Mouse (Mus musculus) kidney, postnatal 0 days (tissue): ENCODE results near the gene Gkn3. TPM values are rescaled to one million over a fixed set of nuclear protein-coding genes. Genes with fewer than 3 reads are reported as not detected.

Experiments
- ATAC-seq: fragments of 200-750 bp; cut with Nextera tagmentation; replicated peaks from 2 replicates; pipeline ENCODE4 v1.8.0; 2017; ENCODE audit warnings: low read depth, moderate number of reproducible peaks, moderate TSS enrichment, moderate library complexity; ENCODE audit not compliant: low FRiP score
- DNase-seq: peaks from one replicate; pipeline ENCODE4 v3.0.0-alpha.2; 2016; ENCODE audit warnings: low spot score
- H3K27ac ChIP-seq: fragments of 300-500 bp; sonication (generic); 2 replicates; pipeline ENCODE4 v1.5.1; 2014; ENCODE audit warnings: mild to moderate bottlenecking
- H3K27me3 ChIP-seq: fragments of 300-500 bp; sonication (generic); 2 replicates; pipeline ENCODE4 v1.6.1; 2014; ENCODE audit warnings: low read length, mixed read lengths; ENCODE audit not compliant: insufficient read depth
- H3K36me3 ChIP-seq: fragments of 300-500 bp; sonication (generic); 2 replicates; pipeline ENCODE4 v1.6.1; 2014; ENCODE audit warnings: low read length, mixed read lengths; ENCODE audit not compliant: insufficient read depth
- H3K4me1 ChIP-seq: fragments of 300-500 bp; sonication (generic); replicated peaks from 2 replicates; pipeline ENCODE4 v1.6.1; 2014; ENCODE audit warnings: antibody characterized with exemption, low read length, mixed read lengths; ENCODE audit not compliant: insufficient read depth
- H3K4me2 ChIP-seq: fragments of 300-500 bp; sonication (generic); 2 replicates; pipeline ENCODE4 v1.6.1; 2014; ENCODE audit warnings: mild to moderate bottlenecking, low read length, moderate library complexity, mixed read lengths
- H3K4me3 ChIP-seq: fragments of 300-500 bp; sonication (generic); replicated peaks from 2 replicates; pipeline ENCODE4 v1.5.1; 2014; ENCODE audit warnings: low read depth, low read length
- H3K9ac ChIP-seq: fragments of 300-500 bp; sonication (generic); 2 replicates; pipeline ENCODE4 v1.6.1; 2014; ENCODE audit warnings: low read depth, low read length
- H3K9me3 ChIP-seq: fragments of 300-500 bp; sonication (generic); replicated peaks from 2 replicates; pipeline ENCODE4 v1.6.1; 2016; ENCODE audit warnings: low read length, inconsistent platforms, mixed read lengths
- CTCF ChIP-seq: IDR thresholded peaks from 2 replicates; pipeline ENCODE4 v1.5.1; 2016; ENCODE audit warnings: antibody characterized with exemption, low read depth, mild to moderate bottlenecking, moderate library complexity
- WGBS: fragments of 180-500 bp; shearing (Covaris S2); extraction: QIAGEN DNeasy Blood & Tissue Kit; methylation state at CpG from one replicate; pipeline ENCODE4 v1.1.7; 2014; 5-methylcytosine and 5-hydroxymethylcytosine counted together
- polyA plus RNA-seq: library from polyadenylated mRNA; unstranded; fragments of >200 nt; fragmentation: Nextera tagmentation; extraction: Ambion mirVana; gene quantifications from 2 replicates; pipeline ENCODE4 v1.2.1, GENCODE M21; 2015

The Gkn3 gene
- polyA plus RNA-seq, 1 experiment from 2014 or later = 1.0 TPM

- TF ChIP-seq CTCF = no peak
- ATAC-seq = peak; percentile 66
- no peak overlapping the region for H3K9ac ChIP-seq
- no peak overlapping the region for H3K4me2 ChIP-seq
- H3K27me3 ChIP-seq = 0 out of 2 replicates have a peak, but pooled peaks cover 3% of the 10 kb centered on the region
- H3K4me1 ChIP-seq = 0 out of 2 replicates have a peak, but pooled peaks cover 2% of the 10 kb centered on the region
- no peaks in the 10 kb centered on the region for H3K9me3 ChIP-seq
- no peak overlapping the region for H3K4me3 ChIP-seq
- DNase-seq = peak; percentile 18
- WGBS = 71% methylated on average over 9 of the region's 9 CpGs
- H3K36me3 ChIP-seq = no peaks in the 10 kb centered on the region
- no peak overlapping the region for H3K27ac ChIP-seq
These were observed 6.0 kb upstream of the Gkn3 start for GRCm38 (mm10) chr6:87394783-87395182.

- Histone ChIP-seq H3K27me3 (0 out of 2 replicates have a peak, but pooled peaks cover 3% of the 10 kb centered on the region), H3K4me2 (no peak overlapping the region), H3K27ac (no peak overlapping the region), H3K9me3 (no peaks in the 10 kb centered on the region), H3K4me3 (no peak overlapping the region), H3K36me3 (no peaks in the 10 kb centered on the region), H3K9ac (no peak overlapping the region), H3K4me1 (0 out of 2 replicates have a peak, but pooled peaks cover 2% of the 10 kb centered on the region)
- no peak for DNase-seq
- ATAC-seq = peak; percentile 72; the same call in 1 of the 2 replicates
- TF ChIP-seq CTCF = no peak
- WGBS = 48% methylated on average over 8 of the region's 8 CpGs
These were observed 4.9 kb upstream of the Gkn3 start for GRCm38 (mm10) chr6:87393466-87394205.

GRCm38 (mm10) chr6:87389455-87389989, 787 bp upstream of the Gkn3 start:
- Histone ChIP-seq H3K4me1 (0 out of 2 replicates have a peak, but pooled peaks cover 2% of the 10 kb centered on the region), H3K9me3 (no peaks in the 10 kb centered on the region), H3K27ac (no peak overlapping the region), H3K27me3 (no peaks in the 10 kb centered on the region), H3K9ac (no peak overlapping the region), H3K36me3 (no peaks in the 10 kb centered on the region), H3K4me3 (no peak overlapping the region), H3K4me2 (no peak overlapping the region)
- no peak for TF ChIP-seq CTCF
- DNase-seq (peak; percentile 18), ATAC-seq (no peak)
- WGBS = 22% methylated on average over 5 of the region's 5 CpGs

GRCm38 (mm10) chr6:87386681-87387080, 2.1 kb downstream of the Gkn3 start:
- Histone ChIP-seq H3K9ac (no peak overlapping the region), H3K4me1 (no peaks in the 10 kb centered on the region), H3K27me3 (no peaks in the 10 kb centered on the region), H3K4me3 (no peak overlapping the region), H3K9me3 (no peaks in the 10 kb centered on the region), H3K36me3 (no peaks in the 10 kb centered on the region), H3K4me2 (no peak overlapping the region), H3K27ac (no peak overlapping the region)
- 81% methylated on average over 10 of the region's 10 CpGs for WGBS
- TF ChIP-seq CTCF = no peak
- DNase-seq (no peak), ATAC-seq (no peak)

- DNase-seq (peak; percentile 89), ATAC-seq (no peak)
These were observed 2.5 kb downstream of the Gkn3 start for GRCm38 (mm10) chr6:87386203-87386602.

GRCm38 (mm10) chr6:87384761-87385160, 4.0 kb downstream of the Gkn3 start:
- no peak for TF ChIP-seq CTCF
- H3K9me3 ChIP-seq = no peaks in the 10 kb centered on the region
- ATAC-seq (no peak), DNase-seq (peak; percentile 59)
- no peaks in the 10 kb centered on the region for H3K4me1 ChIP-seq
- no peak overlapping the region for H3K4me3 ChIP-seq
- H3K9ac ChIP-seq = no peak overlapping the region
- 54% methylated on average over 6 of the region's 6 CpGs for WGBS
- H3K36me3 ChIP-seq = no peaks in the 10 kb centered on the region
- H3K27me3 ChIP-seq = no peaks in the 10 kb centered on the region
- no peak overlapping the region for H3K27ac ChIP-seq
- H3K4me2 ChIP-seq = peak overlapping the region; percentile 52; the same call in 1 of the 2 replicates

More at GRCm38 (mm10) chr6:87386203-87386602, 2.5 kb downstream of the Gkn3 start:
- Histone ChIP-seq H3K9me3 (no peaks in the 10 kb centered on the region), H3K27ac (no peak overlapping the region), H3K36me3 (no peaks in the 10 kb centered on the region), H3K4me3 (no peak overlapping the region), H3K9ac (no peak overlapping the region), H3K4me2 (no peak overlapping the region), H3K4me1 (no peaks in the 10 kb centered on the region), H3K27me3 (no peaks in the 10 kb centered on the region)
- 12% methylated on average over 7 of the region's 7 CpGs for WGBS
- TF ChIP-seq CTCF = peak; percentile 96
